Mouse (Mus musculus) gastrocnemius, adult 2 months (tissue): ENCODE results near the gene Cltc. TPM values are rescaled to one million over a fixed set of nuclear protein-coding genes. Genes with fewer than 3 reads are reported as not detected.

Experiments
- DNase-seq: peaks from one replicate; pipeline ENCODE4 v3.0.0; 2022
- H3K27ac ChIP-seq: fragments of 200-600 bp; 2 replicates; pipeline ENCODE4 v1.8.1; 2022; ENCODE audit warnings: mild to moderate bottlenecking
- H3K4me3 ChIP-seq: fragments of 200-600 bp; 2 replicates; pipeline ENCODE4 v1.8.1; 2022; ENCODE audit warnings: mild to moderate bottlenecking, moderate library complexity
- CTCF ChIP-seq: fragments of 200-600 bp; IDR thresholded peaks from 2 replicates; pipeline ENCODE4 v1.8.1; 2022; ENCODE audit warnings: antibody characterized with exemption, mild to moderate bottlenecking, moderate library complexity
- intact Hi-C: fragments of 180-260 bp; cut with DNase I; formaldehyde crosslinking; loops from one replicate; pipeline ENCODE4 v1.15.1; 2025
- total RNA-seq, 2 experiments: library from RNA; stranded (reverse); gene quantifications; 2 replicates each; pipeline ENCODE4 v1.2.3; 2021

Gene Cltc
- total RNA-seq, 2 experiments from 2014 or later, result 134 to 136 TPM

DNA sequence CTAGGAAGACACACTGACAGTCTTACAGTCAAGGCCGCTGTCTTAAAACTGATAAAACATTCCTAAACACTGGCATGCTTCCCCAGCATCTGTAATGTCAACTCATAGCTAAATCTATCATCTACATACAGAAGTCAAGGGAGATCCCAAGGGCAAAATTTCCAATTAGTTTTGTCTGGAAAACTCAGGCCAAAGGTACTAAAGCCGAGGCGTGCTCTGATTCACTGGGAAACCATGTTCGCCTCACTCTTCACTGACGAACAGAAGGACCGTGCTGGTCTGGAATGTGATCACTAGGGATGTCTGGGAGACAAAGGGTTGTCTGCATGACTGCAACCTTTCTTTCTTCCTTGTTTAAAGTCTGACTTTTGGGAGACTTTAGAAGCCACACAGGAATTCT is 106.7 kb downstream of the Cltc start:
- Histone ChIP-seq H3K27ac (no peak overlapping the region), H3K4me3 (no peak overlapping the region)
- no peak for DNase-seq
- no peak for TF ChIP-seq CTCF
- intact Hi-C loops, result no loop called here

DNA sequence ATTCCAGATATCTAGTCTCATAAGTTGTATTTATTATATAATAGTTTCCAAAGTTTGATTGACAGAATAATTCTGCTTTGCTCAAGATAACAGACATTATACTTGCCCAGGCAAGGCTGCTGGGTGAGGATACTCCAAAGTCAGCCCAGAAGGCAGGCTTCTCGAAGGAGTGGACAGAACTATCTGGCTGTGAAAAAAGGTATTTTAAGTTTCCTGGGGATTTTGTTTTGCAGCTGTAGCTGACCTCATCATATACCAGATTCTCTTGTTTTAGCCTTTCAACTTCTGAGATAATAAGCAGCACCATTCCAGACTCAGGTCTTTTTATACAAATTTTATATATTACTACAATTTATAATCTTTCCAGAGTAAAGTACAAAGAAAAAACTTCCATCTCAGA is 107.8 kb downstream of the Cltc start:
- Histone ChIP-seq H3K27ac (no peak overlapping the region), H3K4me3 (no peak overlapping the region)
- no peak for DNase-seq
- no peak for TF ChIP-seq CTCF
- intact Hi-C loops, result no loop called here

DNA sequence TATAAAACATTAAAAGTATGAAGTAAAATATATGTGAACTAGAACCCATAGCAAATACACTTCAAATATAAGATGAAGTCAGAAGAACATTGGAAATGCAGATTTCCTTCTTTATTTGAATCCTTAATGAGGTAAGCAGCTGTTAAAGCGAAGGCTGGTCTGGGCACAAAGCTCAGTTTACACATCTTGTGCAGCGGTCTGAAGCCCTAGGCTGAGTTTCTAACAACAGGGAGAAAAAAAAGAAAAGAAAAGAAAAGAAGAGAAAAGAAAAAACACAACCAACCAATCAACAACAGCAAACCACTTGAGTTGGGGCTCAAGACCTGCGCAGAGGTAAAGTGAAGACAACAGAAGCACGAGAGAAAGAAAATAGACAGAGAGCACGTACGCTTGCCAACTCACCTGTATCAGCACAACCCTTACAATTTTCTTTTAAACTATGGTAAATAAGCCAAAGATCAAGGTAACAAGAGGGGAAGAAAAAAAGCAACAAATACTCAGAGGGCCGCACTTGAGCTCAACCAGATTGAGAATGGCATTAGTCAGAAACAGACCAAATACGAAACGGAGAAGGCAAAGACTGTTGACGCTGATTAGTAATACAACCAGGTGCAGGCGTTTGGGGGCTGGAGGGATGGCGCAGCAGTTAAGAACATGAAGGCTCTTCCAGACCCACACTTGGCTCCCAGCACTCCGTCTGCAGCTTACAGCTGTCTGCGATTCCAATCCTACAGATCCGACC is 109.5 kb downstream of the Cltc start:
- no peak for TF ChIP-seq CTCF
- Histone ChIP-seq H3K4me3 (no peak overlapping the region), H3K27ac (no peak overlapping the region)
- DNase-seq, result no peak
- intact Hi-C loops, result no loop called here

GRCm38 (mm10) chr11:86646885-86647459 is 110.4 kb downstream of the Cltc start:
- DNase-seq, result no peak

GRCm38 (mm10) chr11:86646136-86646834 is 111.1 kb downstream of the Cltc start:
- no peak for DNase-seq
- Histone ChIP-seq H3K4me3 (no peak overlapping the region; the same call in 1 of the 2 replicates), H3K27ac (peak overlapping the region; percentile 60)
- TF ChIP-seq CTCF, result no peak
- intact Hi-C loops, result no loop called here

More at GRCm38 (mm10) chr11:86646885-86647459, 110.4 kb downstream of the Cltc start:
- peak overlapping the region; percentile 60 for H3K27ac ChIP-seq
- no peak for TF ChIP-seq CTCF
- intact Hi-C loops, result no loop called here
- no peak overlapping the region; the same call in 1 of the 2 replicates for H3K4me3 ChIP-seq

- intact Hi-C loops, result no loop called here
- TF ChIP-seq CTCF, result no peak
- Histone ChIP-seq H3K27ac (no peak overlapping the region), H3K4me3 (no peak overlapping the region)
- no peak for DNase-seq
Observed at GRCm38 (mm10) chr11:86644553-86644952, 112.8 kb downstream of the Cltc start.

Other genes starting within 250 kb of the Cltc start
- gene Rps6kb1, start 212.8 kb downstream of the Cltc start, total RNA-seq, result 10 to 100 TPM; 21.1 to 22.3 TPM
- 1 to 10 TPM; 6.9 to 8.5 TPM for gene Tubd1, start 212.6 kb downstream of the Cltc start, total RNA-seq
- gene Vmp1, start 73.7 kb downstream of the Cltc start, total RNA-seq, result 100 to 1,000 TPM in 1 of 2 experiments, 10 to 100 TPM in 1; 84.0 to 115 TPM
- 1 to 10 TPM; 6.0 to 7.9 TPM for gene Ptrh2, start 73.6 kb downstream of the Cltc start, total RNA-seq
- gene Dhx40, start 50.2 kb upstream of the Cltc start, total RNA-seq, result 10 to 100 TPM in 1 of 2 experiments, 1 to 10 TPM in 1; 9.8 to 11.1 TPM
- 10 to 100 TPM in 1 of 2 experiments, 1 to 10 TPM in 1; 4.5 to 11.6 TPM for gene Ypel2, start 236.1 kb upstream of the Cltc start, total RNA-seq